Mouse (Mus musculus) frontal cortex, adult (tissue): ENCODE results near the gene Mex3a.

ENCODE experiments used
- ATAC-seq: cut with Nextera tagmentation; 2 replicates; pipeline ENCODE4 v1.9.2; 2017; ENCODE audit warnings: mild to moderate bottlenecking, moderate library complexity, mixed read lengths; ENCODE audit not compliant: low TSS enrichment

Mex3a gene

GRCm38 (mm10) chr3:88543651-88544410, 11.6 kb downstream of the Mex3a start:
- no peak for ATAC-seq

- no peak for ATAC-seq
Measured at GRCm38 (mm10) chr3:88544514-88544913, 12.3 kb downstream of the Mex3a start.

- ATAC-seq, result no peak
Measured at GRCm38 (mm10) chr3:88544955-88545591, 12.9 kb downstream of the Mex3a start.

- ATAC-seq, result no peak
Measured at GRCm38 (mm10) chr3:88546674-88547418, 14.7 kb downstream of the Mex3a start.

- ATAC-seq, result no peak
Measured at GRCm38 (mm10) chr3:88548180-88548917, 16.2 kb downstream of the Mex3a start, which contains the start of gene Rab25. TSS of gene Rab25 (minus strand) at chr3:88548300.

GRCm38 (mm10) chr3:88551586-88551985, 19.4 kb downstream of the Mex3a start:
- no peak for ATAC-seq

GRCm38 (mm10) chr3:88552082-88552645, 20.0 kb downstream of the Mex3a start:
- no peak for ATAC-seq

GRCm38 (mm10) chr3:88552676-88553524, 20.7 kb downstream of the Mex3a start, which contains the start of gene Lamtor2:
TSS of gene Lamtor2 (minus strand) at chr3:88553074.
- ATAC-seq, result peak; percentile 90

GRCm38 (mm10) chr3:88553525-88553879, 21.3 kb downstream of the Mex3a start, which contains the start of gene Ubqln4:
TSS of gene Ubqln4 (plus strand) at chr3:88553758.
- peak; percentile 15 for ATAC-seq

GRCm38 (mm10) chr3:88553880-88554586, 21.8 kb downstream of the Mex3a start:
- peak; percentile 34 for ATAC-seq

- no peak for ATAC-seq
Measured at GRCm38 (mm10) chr3:88555069-88555605, 22.9 kb downstream of the Mex3a start.

- no peak for ATAC-seq
Measured at GRCm38 (mm10) chr3:88555731-88556130, 23.5 kb downstream of the Mex3a start.

- ATAC-seq, result no peak
Measured at GRCm38 (mm10) chr3:88556616-88557015, 24.4 kb downstream of the Mex3a start.

GRCm38 (mm10) chr3:88559596-88559995, 27.4 kb downstream of the Mex3a start:
- ATAC-seq, result no peak

- no peak for ATAC-seq
Measured at GRCm38 (mm10) chr3:88561989-88562388, 29.8 kb downstream of the Mex3a start.

GRCm38 (mm10) chr3:88563442-88563841, 31.2 kb downstream of the Mex3a start:
- ATAC-seq, result no peak

- ATAC-seq, result no peak
Measured at GRCm38 (mm10) chr3:88563966-88564365, 31.8 kb downstream of the Mex3a start.

- ATAC-seq, result no peak
Measured at GRCm38 (mm10) chr3:88566116-88566515, 33.9 kb downstream of the Mex3a start.

GRCm38 (mm10) chr3:88566536-88567061, 34.4 kb downstream of the Mex3a start:
- ATAC-seq, result no peak
